Mouse (Mus musculus) layer of hippocampus, adult 9-11 months (tissue): Measurements from ENCODE around the gene Epor.

Source experiments
- DNase-seq: peaks from one replicate; pipeline ENCODE4 v3.0.0; 2022

Epor gene

DNA sequence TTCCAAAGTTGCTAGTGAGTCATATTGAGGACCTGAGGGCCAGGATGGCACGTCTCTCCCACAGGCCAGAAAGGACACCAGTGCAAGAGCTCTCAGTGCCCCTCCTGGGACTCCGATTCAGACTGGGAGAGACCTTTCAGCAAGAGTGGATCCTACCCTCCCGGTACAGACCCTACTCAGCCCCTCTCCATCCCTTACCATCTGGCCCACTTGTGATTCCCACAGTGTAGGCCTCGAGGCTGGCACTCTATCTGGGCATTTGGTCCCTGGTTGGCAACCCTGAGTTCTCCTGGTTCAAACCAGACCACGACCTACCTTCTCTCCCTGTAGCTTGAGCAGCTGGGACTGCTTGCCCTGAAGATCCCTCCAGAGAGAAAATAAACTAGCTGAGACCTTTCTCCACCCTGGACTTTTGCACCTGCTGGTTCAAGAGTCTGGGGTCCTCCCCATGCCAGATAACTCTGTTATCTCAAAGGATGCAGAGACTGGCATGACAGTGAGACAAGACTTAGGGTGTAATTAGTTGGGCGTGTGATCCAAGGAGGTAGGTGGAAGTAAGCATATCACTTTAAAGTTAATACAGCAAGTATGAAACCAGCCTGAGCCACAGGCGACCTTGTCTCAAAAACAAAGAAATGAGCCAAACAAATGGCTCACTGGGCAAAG is 27.7 kb downstream of the Epor start:
- DNase-seq, result no peak

DNA sequence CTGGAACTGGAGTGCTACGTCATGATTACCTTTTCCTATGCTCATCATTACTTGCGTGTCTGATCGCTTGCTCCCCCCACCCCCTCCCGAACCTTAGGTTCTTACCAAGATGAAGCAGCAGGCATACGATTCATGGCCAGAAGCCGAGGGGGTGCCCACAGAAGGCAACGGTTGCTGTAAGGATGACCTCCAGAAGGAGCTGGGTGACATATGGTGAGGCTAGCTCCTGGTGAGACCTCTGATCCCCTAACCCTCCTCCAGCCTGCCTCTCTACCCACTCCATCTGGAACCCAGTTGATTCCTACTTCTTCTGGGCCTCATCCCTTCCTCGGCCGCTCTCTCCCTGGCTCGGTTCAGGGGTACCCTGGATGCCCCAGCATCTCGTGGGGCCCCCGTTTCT is 29.3 kb downstream of the Epor start:
- DNase-seq, result no peak

DNA sequence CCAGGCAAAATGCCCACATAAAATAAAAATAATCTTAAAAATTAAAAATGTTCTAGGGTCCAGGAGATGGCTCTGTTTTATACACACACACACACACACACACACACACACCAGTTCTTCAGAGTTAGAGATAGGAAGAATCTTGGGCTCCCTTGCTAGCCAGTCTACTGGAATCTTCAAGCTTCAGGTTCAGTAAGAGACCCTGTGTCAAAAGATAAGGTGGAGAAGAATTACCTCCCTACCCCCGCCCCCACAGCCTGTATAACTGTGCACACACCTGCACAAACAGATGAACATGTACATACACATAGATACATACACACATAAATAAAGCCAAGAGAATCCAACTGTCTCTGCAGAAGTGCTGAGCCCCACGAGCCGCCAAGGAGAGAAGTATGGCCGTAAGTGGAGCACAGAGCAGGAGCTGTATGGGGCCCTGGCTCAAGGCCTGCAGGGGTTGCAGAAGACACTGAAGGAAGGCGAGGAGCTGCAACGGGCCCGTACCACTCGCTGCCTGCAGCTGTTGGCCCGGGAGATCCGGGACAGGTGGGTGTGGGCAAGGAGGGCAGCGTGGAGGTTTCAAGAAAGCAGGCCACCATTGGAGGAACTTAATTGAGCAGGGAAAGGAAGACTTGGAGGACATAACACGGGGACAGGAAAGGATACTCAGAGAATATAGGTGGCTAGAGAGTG is 30.7 kb downstream of the Epor start:
- DNase-seq, result no peak

DNA sequence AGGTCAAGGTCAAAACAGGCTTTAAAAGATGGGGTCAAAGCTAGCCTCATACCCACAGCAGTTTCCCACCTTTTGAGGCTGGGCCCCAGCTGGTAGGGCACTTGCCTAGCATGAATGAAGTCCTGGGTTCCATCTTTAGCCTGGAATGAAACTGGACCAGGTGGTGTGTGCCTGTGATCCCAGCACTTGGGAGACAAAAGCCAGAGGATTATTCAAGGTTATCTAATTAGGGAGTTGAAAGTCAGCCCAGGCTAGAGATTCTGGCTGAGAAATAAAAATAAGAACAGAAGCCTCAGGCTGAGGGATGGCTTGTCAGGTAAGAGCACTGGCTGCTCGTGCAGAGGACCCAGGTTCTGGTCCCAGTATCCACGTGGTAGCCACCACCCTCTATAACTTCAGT is 31.3 kb downstream of the Epor start:
- DNase-seq, result no peak

DNA sequence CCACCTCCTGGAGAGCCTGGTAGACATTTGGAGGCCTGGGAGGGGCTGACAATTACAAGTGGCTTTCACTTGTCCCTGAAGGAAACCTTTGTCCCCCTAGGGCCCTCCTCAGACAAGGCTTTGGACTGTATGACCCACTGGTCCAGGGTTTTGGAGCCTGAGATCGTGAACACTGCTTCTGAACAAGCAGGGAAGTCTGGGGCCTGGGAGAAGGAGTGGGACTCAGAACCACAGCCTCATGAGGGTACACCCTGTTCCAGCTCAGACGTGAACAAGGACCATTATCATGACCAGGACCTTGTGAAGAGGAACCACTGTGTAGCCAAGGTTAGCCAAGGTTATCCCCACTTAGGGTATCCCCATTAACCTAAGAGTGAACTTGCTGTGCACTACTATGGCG is 34.1 kb downstream of the Epor start:
- no peak for DNase-seq

DNA sequence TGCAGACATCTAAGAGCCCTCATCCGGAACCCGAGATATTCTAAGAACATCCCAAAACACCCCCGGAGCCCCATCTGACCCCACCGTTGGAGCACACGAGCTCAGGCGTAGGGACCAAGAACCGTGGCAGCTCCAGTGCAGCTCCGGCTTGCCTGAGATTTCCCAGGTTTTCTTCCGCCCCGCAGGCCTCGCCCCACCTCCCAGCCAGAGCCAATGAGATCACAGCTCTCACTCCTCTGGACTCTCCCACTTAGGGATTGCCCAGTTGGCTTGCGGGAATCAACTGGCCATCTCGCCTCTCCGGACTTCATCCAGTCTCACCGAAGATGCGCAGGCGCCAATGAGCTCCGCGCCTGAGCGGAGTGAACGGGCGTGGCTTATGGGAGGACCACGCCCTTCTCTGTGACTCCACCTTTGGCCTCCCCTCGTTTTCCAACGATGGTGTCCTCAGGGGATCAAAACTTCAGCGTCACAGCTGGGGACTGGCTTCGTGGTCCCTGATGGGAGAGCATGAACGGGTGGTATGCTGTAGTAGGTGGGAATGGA is 36.0 kb downstream of the Epor start, which contains the start of the genes Ccdc159 and Tmem205:
Gene Ccdc159 (plus strand): TSS at position 264 of the 546 bp plus-strand sequence.
Gene Tmem205 (minus strand): TSS at position 349 of the 546 bp plus-strand sequence.
- DNase-seq, result peak; percentile 98

DNA sequence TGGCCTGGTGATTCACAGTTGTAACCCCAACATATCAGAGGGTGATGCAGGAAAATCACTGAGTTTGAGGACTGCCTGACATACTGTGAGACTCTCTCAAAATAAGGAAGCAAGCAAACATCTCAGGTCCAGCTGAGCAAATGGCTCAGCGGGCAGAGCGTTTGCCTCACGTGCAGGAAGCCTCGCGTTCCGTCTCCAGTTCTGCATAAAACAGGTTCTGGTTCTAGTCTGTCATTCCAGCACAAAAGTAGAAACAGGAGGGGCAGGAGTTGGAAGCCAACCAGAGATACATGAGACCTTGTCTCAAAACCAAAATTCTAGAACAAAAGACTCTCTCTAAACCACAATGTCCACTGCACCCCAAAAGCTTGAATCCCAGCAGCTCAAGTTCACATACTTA is 36.5 kb downstream of the Epor start:
- no peak for DNase-seq

DNA sequence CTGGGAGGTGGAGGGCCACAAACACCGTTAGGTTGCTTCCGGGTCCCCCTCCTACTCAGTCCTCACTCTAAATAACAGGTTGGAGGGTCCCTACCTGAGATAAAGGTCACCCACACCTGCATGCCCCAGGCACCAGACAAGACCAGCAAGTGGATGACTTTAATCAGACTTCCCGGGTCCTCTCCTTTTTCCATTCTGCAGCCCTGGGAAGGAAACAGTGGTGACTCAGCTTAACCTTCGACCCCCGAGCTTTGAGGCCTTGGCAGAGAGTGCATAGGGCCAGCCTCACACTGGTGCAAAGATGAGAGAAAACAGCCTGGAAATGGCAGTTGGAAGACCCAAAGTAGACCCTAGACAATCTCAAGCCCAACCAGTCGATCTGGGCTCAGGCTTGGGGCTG is 37.2 kb downstream of the Epor start:
- no peak for DNase-seq

DNA sequence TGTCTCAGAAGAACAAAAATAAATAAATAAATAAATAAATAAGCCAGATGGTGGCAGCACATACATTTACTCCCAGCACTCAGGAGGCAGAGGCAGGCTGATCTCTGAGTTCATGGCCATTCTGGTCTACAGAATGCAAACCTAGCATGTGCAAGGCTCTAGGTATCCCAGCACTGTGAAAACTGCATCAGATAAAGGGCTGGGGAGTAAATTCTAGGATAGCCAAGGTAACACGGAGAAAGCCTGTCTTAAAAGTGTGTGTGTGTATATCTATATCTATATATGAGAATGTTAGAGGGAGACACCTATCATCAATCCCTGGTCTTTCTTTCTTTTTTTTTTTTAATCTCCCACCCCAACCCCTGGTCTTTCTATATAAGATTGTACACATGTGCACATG is 37.8 kb downstream of the Epor start:
- no peak for DNase-seq

DNA sequence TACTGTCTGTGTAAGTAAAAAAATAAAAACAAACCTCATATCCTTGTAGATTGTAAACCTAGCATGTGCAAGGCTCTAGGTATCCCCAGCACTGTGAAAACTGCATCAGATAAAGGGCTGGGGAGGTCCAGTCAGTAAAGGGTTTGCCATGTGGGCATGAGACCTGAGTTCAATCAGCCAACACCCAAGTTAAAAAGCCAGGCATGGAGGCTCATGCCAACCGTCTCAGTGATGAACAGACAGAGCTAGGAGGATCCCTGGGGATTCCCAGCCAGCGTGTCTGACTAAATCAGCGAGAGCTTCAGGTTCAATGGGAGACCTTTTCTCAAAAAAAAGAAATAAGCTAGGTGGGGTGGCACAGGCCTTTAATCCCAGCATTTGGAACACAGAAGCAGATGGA is 38.3 kb downstream of the Epor start:
- no peak for DNase-seq

DNA sequence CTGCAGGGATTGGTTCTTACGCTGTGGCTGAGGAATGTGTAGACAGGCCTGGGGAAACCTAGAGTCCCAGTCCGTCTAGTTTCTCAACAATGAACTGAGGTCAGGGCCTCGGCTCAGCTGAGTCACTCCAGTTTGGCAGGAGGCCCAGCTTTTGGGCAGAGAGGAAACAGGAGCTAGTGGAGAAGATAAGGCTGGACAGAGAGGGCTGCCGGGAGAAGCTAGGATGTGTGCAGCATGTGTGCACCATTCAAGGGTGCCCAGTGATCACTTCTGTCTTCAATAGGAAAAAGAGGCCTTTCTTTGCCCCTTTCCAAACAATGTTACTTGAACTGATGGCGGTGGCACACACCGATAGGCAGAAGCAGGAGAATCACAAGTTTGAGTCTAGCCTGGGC is 39.2 kb downstream of the Epor start:
- DNase-seq, result peak; percentile 61

DNA sequence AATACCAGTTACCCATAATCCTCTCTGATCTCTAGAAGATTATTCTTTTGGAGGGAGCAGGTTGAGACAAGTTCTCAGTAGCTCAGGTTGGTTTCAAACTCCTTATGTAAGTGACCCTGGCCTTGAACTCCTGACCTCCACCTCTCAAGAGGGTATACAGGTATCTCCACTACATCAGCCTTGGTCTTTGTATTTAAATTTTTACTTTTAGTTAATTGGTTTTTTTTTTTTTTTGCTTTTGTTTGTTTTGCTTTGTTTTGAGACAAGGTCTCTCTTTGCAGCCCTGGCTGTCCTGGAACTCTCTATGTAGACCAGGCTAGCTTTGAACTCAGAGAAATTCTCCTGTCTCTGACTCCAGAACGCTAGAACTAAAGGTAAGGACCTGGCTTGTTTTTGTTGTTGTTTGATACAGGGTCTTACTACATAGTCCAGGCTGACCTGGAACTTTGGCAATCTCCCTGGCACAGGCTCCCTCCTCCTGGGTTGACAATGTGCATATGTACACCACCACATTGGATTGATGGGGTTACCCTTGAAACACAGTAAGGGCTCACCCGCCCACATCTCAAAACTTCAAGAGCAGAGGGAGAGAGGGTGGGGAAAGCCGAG is 39.7 kb downstream of the Epor start:
- DNase-seq, result no peak

DNA sequence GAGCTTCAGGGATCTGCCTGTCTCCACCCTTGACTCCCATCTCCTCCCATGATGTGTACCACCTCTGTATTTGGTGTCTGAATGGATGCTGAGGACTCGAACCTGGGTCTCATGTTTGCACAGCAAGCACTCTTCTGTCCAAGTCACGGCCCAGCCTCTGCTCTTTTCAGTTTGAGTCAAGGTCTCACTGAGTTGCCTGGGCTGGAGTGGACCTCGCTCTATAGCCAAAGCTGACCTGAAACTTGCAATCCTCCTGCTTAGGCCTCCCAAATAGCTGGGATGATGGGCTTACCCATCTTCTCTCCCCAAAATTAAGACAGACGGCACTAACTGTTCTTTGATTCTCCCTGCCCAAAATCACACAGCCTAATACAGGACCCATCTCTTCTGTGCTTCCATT is 40.3 kb downstream of the Epor start:
- no peak for DNase-seq

DNA sequence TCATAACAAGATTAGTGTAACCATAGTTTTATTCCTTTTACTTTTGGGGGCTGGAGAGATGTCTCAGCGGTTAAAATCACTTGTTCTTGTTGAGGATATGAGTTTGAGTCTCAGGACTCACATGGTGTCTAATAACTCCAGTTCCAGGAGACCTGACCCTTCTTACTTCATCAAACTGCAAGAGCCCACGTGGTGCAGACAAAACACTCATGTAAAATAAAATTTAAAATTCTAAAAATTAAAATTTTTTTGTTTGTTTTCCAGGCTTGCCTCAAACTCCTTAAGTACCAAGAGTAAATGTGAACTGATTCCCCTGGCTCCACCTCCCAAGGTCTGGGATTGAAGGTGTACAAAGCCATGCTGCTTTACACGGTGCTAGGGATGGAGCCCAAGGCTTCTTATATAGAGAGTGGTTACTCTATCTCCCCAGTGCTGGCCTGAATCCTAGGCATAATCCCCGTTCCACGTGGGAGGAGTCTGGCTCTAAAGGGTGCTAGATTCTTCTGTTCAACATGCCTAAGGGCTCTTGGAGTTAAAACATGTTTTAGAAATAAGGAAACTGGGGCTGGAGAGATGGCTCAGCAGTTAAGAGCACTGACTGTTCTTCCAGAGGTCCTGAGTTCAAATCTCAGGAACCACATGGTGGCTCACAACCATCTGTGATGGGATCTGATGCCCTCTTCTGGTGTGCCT is 44.5 kb downstream of the Epor start:
- no peak for DNase-seq

DNA sequence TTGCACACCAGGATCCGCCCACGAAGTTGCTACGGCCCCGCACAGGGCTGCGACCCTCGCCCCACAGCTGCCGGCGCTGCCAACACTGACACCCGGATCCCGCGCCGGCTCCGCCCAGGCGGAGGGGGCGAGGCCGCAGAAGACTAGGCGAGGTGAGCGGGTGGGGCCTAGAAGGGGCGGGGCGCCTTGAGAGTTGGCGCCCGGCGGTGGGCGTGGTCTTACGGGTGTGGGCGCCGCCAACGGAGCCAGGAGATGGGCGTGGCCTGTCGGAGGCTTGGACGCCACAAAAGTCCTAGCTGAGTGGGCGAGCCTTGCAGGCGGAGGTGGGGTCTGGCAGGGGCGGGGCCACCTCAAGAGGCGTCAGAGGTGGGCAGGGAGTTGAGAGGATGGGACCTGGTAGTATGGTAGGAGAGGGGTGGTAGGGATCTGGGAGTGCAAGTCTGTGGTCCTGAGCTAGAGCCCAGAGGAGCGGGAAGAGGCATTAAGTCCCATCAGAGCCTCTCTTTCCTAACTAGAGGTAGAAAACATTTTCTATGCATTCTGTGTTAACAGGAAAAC is 45.2 kb downstream of the Epor start, which contains the start of gene Rab3d:
Gene Rab3d (minus strand): TSS at position 158 of the 558 bp plus-strand sequence.
- DNase-seq, result peak; percentile 95

DNA sequence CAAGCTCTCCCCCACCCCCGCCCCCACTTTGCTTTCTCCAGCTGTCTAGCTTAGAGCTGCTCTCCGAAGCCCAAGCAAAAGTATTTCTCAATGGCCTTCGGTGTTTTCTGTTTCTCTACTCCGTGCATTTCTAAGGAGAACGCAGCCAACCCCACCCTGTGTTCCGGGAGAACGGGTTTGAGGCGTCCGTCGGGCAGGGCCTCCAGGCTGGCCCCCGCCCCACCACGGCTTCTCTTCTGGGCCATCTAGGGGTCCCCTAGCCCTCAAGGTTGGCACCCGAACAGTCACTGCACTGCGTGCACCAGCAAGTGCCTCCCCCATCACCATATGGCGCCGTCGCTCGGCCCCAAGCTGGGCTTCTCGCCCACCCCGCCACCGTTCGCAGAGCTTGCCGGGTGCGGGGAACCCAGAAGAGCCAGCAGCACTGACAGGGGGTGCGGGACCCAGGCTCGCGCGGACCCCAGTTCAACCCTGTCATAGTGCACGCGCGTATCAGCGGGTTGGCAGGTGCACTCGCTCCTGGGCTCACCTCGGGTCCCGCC is 45.7 kb downstream of the Epor start:
- DNase-seq, result peak; percentile 84

DNA sequence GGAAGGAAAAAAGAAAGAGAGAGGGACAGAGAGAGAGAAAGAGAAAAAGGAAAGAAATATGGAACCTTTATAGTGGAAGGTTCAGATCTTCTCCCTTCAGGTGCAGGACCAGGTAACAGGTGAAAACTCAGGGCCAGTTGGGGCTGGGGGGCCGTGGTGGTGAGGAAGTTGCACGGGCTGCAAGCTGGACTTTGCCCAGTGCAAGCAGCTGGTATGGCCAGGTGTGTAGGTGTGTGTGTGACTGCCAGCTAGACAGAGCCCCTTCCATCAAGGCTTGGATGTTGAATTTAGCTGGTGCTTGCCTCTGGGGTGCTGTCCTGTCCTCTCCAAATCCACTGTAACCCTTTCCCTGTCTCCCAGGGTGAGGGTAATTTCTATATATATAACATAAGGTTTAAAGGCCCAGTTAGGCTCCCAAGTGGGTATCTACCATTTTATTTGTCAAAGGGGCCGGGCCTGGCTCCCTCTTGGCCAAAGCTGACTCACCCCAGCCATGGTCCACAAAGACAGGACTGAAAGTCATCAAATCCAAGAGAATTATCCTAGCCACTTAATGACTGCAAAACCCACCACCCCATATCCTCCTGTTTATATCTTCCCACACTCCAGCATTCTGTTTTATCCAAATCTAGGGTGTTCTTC is 46.3 kb downstream of the Epor start:
- no peak for DNase-seq

DNA sequence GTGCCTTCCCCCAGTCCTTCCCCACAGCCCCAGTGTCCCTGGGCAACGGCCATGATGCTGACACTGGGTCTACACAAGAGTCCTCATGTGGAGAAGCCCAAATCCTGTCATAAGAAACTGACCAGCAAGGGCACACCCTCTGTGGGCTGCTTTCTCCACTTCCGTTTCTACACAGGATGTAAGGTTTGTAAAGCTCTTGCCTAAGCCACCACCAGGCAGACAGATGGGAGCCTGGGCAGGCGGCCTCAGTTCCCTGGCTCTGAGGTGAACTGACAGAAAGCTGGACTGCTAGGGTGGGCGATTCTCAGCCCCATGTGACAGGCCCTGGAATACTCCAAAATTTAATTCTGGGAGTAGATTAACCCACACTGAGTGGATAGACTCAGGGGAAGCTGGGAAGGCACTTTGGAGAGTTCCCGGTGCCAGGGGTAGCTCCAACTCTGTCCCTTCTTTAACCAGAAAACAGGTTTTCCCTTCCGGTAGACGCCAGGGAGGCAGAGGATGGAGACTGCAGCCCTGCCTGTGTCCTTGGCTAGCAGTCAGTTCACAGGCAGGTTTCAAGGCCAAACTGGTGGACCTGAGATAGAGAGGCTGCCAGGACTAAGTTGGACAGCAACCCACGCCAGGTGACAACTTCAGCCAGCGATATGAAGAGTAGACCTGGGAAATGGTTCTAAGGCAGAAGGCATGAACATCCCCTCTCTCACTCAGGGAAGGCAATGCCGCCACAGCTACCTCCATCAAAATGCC is 53.7 kb downstream of the Epor start:
- DNase-seq, result no peak
